Mouse (Mus musculus): Measurements from ENCODE around the gene Slc34a2. TPM values are rescaled to one million over a fixed set of nuclear protein-coding genes. Genes with fewer than 3 reads are reported as not detected.

Gene Slc34a2
- total and polyA plus RNA-seq, 2 experiments from 2014 or later = 0.29 to 0.68 TPM

DNA sequence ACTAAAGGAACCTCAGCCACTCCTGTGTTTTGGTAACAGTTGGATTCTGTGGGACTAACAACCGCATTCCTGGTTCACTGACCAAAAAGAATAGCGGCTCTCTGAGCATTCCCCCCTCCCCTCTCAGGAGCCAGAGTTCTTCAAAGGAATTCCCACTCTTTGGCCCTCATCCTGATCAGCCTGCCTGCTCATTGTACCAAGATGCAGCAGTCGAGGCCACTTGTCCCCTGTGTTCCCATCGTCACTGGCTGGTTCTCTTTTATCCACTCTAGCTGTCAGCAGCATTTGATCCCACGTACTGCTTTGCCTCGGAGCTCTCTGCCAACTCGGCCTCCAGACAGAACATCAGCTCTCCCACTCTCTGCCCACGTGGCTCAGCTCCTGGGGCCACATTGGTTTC, 41.3 kb upstream of the Slc34a2 start:
- Histone ChIP-seq H3K4me2 (ENCODE audit: low read depth, low read length) (no peak overlapping the region), H3K36me3 (ENCODE audit: insufficient read depth, low read length) (no peaks in the 10 kb centered on the region), H3K27me3 (ENCODE audit: insufficient read depth, low read length) (no peaks in the 10 kb centered on the region), H3K9ac (replicated peaks; ENCODE audit: low read length) (no peak overlapping the region), H3K4me3 (ENCODE audit: low read length) (no peak overlapping the region), H3K27ac (no peak overlapping the region), H3K9me3 (ENCODE audit: low read length) (no peaks in the 10 kb centered on the region), H3K4me1 (ENCODE audit: insufficient read depth, low read length) (no peaks in the 10 kb centered on the region)
- TF ChIP-seq CTCF (IDR thresholded peaks at IDR 0.05; ENCODE audit: low read depth) = no peak
- DNase-seq (ENCODE audit: low spot score) (peak; percentile 8), ATAC-seq (peak; percentile 48; the same call in 1 of the 2 replicates)
- 14% methylated on average over 8 of the region's 8 CpGs for WGBS

DNA sequence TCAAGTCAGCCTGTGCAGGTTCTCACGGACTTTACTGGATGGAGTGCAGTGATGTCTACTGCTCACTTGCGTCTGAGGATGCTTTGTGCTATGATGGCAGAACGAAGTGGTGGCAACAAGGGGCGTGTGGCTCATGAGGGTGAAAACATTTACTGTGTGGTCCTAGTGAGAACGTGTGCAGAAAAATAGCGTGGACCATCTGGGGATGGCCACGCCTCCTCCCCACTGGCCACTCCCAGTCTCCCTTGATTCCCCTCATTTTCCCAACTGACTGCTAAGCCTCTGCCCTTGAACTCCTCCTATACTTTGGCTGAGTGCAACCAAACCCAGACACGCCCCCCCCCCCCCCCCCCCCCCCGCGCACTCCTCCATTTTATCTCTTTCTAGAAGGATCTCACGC, 40.8 kb upstream of the Slc34a2 start:
- H3K36me3 ChIP-seq (ENCODE audit: insufficient read depth, low read length) = no peaks in the 10 kb centered on the region
- WGBS = 72% methylated on average over 8 of the region's 11 CpGs
- peak; percentile 45; the same call in 1 of the 2 replicates for ATAC-seq
- no peak overlapping the region for H3K27ac ChIP-seq
- no peaks in the 10 kb centered on the region for H3K27me3 ChIP-seq (ENCODE audit: insufficient read depth, low read length)
- no peaks in the 10 kb centered on the region for H3K4me1 ChIP-seq (ENCODE audit: insufficient read depth, low read length)
- DNase-seq (ENCODE audit: low spot score) = no peak
- TF ChIP-seq CTCF (IDR thresholded peaks at IDR 0.05; ENCODE audit: low read depth) = no peak
- H3K9ac ChIP-seq (replicated peaks; ENCODE audit: low read length) = no peak overlapping the region
- H3K9me3 ChIP-seq (ENCODE audit: low read length) = no peaks in the 10 kb centered on the region
- H3K4me3 ChIP-seq (ENCODE audit: low read length) = no peak overlapping the region
- H3K4me2 ChIP-seq (ENCODE audit: low read depth, low read length) = no peak overlapping the region

DNA sequence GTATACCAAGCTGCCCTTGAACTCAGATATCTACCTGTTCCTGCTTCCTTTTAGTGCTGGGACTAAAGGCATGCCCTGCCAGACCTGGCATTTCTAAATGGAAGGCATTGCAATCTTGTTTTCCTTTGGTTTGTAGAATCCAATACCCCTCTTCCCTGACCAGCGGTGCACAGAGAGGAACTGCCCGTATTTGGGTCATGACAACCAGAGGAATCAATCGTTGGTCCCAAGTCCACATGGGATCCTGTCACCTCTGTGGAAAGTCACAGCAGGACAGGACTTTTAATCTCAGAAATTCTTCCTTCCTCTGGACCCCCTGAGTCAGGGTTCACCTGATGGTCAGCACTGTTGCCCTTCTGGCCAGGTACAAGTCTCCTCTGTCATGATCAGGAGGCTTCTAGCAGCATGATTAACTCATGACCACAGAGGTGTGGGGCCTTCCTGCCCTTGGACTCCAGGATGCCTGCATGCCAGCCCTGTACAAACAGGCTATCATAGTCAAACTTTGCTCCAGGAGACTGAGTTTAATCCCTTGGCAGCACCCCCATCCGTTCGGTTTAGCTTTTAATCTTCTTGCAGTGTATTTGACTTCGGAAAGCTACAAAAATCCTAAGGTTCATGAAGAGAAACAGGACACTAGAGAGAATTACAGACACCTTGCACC, 39.7 kb upstream of the Slc34a2 start:
- no peak overlapping the region for H3K9ac ChIP-seq (replicated peaks; ENCODE audit: low read length)
- H3K36me3 ChIP-seq (ENCODE audit: insufficient read depth, low read length) = no peaks in the 10 kb centered on the region
- TF ChIP-seq CTCF (IDR thresholded peaks at IDR 0.05; ENCODE audit: low read depth) = no peak
- WGBS = 85% methylated on average over 6 of the region's 6 CpGs
- no peak overlapping the region for H3K27ac ChIP-seq
- H3K9me3 ChIP-seq (ENCODE audit: low read length) = no peaks in the 10 kb centered on the region
- H3K4me2 ChIP-seq (ENCODE audit: low read depth, low read length) = no peak overlapping the region
- ATAC-seq (no peak), DNase-seq (ENCODE audit: low spot score) (no peak)
- no peaks in the 10 kb centered on the region for H3K4me1 ChIP-seq (ENCODE audit: insufficient read depth, low read length)
- H3K27me3 ChIP-seq (ENCODE audit: insufficient read depth, low read length) = no peaks in the 10 kb centered on the region
- H3K4me3 ChIP-seq (ENCODE audit: low read length) = no peak overlapping the region

DNA sequence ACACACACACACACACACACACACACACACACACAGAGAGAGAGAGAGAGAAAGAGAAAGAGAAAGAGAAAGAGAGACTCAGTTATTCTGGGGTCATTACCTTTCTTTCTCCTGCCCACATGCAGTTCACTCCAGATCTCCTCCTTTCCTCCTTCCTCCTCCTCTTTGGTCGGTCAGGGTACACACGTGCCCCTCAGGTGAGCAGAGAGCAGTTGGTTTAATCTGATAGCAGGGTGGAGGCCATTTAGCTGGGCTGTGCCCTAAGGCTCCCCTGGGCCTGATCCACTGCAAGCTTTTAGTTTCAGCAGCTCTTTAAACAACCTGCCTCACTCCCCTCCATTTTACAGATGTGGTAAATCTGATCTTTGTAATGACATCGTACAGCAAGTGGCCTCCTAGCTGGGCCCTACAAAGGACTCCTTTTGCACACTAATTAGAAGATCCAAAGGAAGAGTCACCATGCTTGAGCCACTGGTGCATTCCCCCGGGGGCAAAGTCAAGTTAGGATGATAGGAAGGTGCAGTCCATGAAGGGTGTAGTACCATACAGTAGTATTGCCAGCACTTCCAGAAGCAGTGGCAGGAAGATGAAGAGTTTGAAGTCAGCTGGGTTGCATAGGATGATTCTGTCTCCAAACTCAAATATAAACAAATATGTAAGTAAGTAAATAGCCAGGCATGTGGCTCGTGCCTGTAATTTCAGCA, 37.6 kb upstream of the Slc34a2 start:
- DNase-seq (ENCODE audit: low spot score) = no peak
- TF ChIP-seq CTCF (IDR thresholded peaks at IDR 0.05; ENCODE audit: low read depth) = no peak
- no peak overlapping the region for H3K9ac ChIP-seq (replicated peaks; ENCODE audit: low read length)
- no peak overlapping the region for H3K27ac ChIP-seq
- 60% methylated on average over 5 of the region's 5 CpGs for WGBS
- H3K9me3 ChIP-seq (ENCODE audit: low read length) = no peaks in the 10 kb centered on the region
- no peak overlapping the region for H3K4me3 ChIP-seq (ENCODE audit: low read length)
- H3K4me1 ChIP-seq (ENCODE audit: insufficient read depth, low read length) = no peaks in the 10 kb centered on the region
- no peaks in the 10 kb centered on the region for H3K36me3 ChIP-seq (ENCODE audit: insufficient read depth, low read length)
- ATAC-seq = no peak
- H3K4me2 ChIP-seq (ENCODE audit: low read depth, low read length) = no peak overlapping the region
- H3K27me3 ChIP-seq (ENCODE audit: insufficient read depth, low read length) = no peaks in the 10 kb centered on the region

DNA sequence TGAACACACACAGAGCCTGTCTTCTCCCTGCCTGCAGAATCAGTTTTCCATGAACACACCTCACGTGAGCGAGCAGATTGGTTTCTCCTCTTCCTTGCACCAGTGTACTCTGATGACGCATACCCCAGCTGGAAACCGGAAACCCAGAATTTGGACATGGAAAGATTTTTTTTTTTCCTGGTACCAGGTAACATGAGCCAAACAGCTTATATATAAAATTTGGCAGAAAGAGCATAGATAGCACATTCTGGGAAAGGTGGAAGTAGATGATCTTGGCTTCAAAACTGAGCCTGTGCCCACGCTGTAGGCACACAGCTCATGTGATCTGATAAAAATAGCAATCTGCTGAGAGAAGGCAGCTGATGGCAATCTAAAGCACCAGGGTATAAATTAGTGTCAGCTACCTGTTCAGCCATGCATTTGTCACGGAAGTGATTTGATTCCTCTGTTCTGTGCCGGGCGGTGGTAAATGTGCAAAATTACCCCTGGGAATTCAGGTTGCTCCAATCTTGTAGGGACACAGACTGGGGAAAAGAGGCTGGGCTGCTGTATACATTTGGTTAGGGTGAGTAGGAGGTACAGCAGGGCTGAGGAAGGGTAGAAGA, 35.2 kb upstream of the Slc34a2 start:
- no peak overlapping the region for H3K27ac ChIP-seq
- DNase-seq (ENCODE audit: low spot score) (peak; percentile 29), ATAC-seq (peak; percentile 72)
- 58% methylated on average over 8 of the region's 8 CpGs for WGBS
- no peaks in the 10 kb centered on the region for H3K36me3 ChIP-seq (ENCODE audit: insufficient read depth, low read length)
- no peaks in the 10 kb centered on the region for H3K27me3 ChIP-seq (ENCODE audit: insufficient read depth, low read length)
- H3K9ac ChIP-seq (replicated peaks; ENCODE audit: low read length) = no peak overlapping the region
- TF ChIP-seq CTCF (IDR thresholded peaks at IDR 0.05; ENCODE audit: low read depth) = no peak
- H3K4me2 ChIP-seq (ENCODE audit: low read depth, low read length) = no peak overlapping the region
- no peak overlapping the region for H3K4me3 ChIP-seq (ENCODE audit: low read length)
- no peaks in the 10 kb centered on the region for H3K4me1 ChIP-seq (ENCODE audit: insufficient read depth, low read length)
- H3K9me3 ChIP-seq (ENCODE audit: low read length) = no peaks in the 10 kb centered on the region

DNA sequence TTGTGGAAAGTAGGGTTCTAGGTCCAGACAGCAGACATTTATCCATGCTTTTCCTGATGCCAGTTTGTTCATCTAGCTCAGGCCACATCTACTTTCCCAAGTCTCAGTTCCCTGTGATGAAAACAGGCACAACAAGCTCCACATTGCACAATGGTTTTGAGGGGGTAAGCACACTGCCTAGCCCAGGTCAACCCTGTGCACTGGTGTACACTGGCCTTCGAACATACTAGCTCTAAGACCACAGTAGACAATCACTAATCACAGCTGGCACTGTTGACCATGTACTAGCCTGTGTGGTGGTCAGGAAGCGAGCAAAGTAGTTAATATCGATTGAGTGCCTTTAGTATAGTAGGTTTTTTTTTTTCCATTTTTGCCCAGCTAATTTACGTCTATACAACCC, 34.4 kb upstream of the Slc34a2 start:
- 80% methylated on average over 4 of the region's 4 CpGs for WGBS
- DNase-seq (ENCODE audit: low spot score) (no peak), ATAC-seq (no peak)

More for the DNA sequence above, 34.4 kb upstream of the Slc34a2 start:
- Histone ChIP-seq H3K9ac (replicated peaks; ENCODE audit: low read length) (no peak overlapping the region), H3K27ac (no peak overlapping the region), H3K4me2 (ENCODE audit: low read depth, low read length) (no peak overlapping the region), H3K4me3 (ENCODE audit: low read length) (no peak overlapping the region), H3K4me1 (ENCODE audit: insufficient read depth, low read length) (no peaks in the 10 kb centered on the region), H3K36me3 (ENCODE audit: insufficient read depth, low read length) (no peaks in the 10 kb centered on the region), H3K9me3 (ENCODE audit: low read length) (no peaks in the 10 kb centered on the region), H3K27me3 (ENCODE audit: insufficient read depth, low read length) (no peaks in the 10 kb centered on the region)
- TF ChIP-seq CTCF (IDR thresholded peaks at IDR 0.05; ENCODE audit: low read depth) = no peak
